Comparison of ENCODE assay signal across 8 mouse cellular contexts in genomic region chr19:53312336-53312871, GRCm38 (mm10). TPM values are rescaled to one million over a fixed set of nuclear protein-coding genes. Genes with fewer than 3 reads are reported as not detected.
DNase-seq lines count a peak whose midpoint lies in the region; ATAC-seq and TF ChIP-seq lines count a peak whose summit lies in the region.

No protein-coding gene starts in this region.

- no peaks in the 10 kb centered on the region for H3K36me3 ChIP-seq in hindbrain, postnatal 0 days (ENCODE audit: insufficient read depth, low read length)

- H3K4me3 ChIP-seq in hindbrain, postnatal 0 days (ENCODE audit: low read length) = peak overlapping the region; percentile 93

- ATAC-seq in hindbrain, postnatal 0 days = peak; percentile 14
- peak; percentile 4; the same call in 1 of the 2 replicates for ATAC-seq in megakaryocyte-erythroid progenitor cell, adult 5-6 weeks (replicated peaks; ENCODE audit: low FRiP score, low TSS enrichment, poor library complexity, severe bottlenecking)

- H3K9ac ChIP-seq in hindbrain, postnatal 0 days (replicated peaks; ENCODE audit: low read length) = peak overlapping the region; percentile 85

- peak; percentile 67 for DNase-seq in embryo, embryonic 10 days (ENCODE audit: low spot score)
- no peak for DNase-seq in embryo, embryonic 9.5 days (ENCODE audit: extremely low spot score)
- DNase-seq in cerebellum, adult 9-11 months = peak; percentile 77
- DNase-seq in gastrocnemius, adult 18-20 months (ENCODE audit: low spot score) = peak; percentile 55
- DNase-seq in hindbrain, postnatal 0 days (ENCODE audit: low spot score) = peak; percentile 71
- peak; percentile 54 to 70 for DNase-seq in left cerebral cortex, postnatal 25 days (ENCODE audit: low spot score in 2 of 2)
- peak; percentile 50 for DNase-seq in right cerebral cortex, postnatal 4 days

- peaks cover 9% of the 10 kb centered on the region for H3K4me1 ChIP-seq in hindbrain, postnatal 0 days (ENCODE audit: insufficient read depth, low read length)

- peak overlapping the region; percentile 99 for H3K27ac ChIP-seq in hindbrain, postnatal 0 days

- H3K27me3 ChIP-seq in hindbrain, postnatal 0 days (ENCODE audit: insufficient read depth, low read length) = no peaks in the 10 kb centered on the region

- 0% methylated on average over 24 of the region's 26 CpGs for WGBS in hindbrain, postnatal 0 days

- no peaks in the 10 kb centered on the region for H3K9me3 ChIP-seq in hindbrain, postnatal 0 days (ENCODE audit: low read length)

- TF ChIP-seq CTCF in hindbrain, postnatal 0 days (IDR thresholded peaks at IDR 0.05; ENCODE audit: low read depth) = no peak

- intact Hi-C loops in left cerebral cortex, postnatal 25 days (cut with DNase I) = loop anchor here (1.0 to 2.0 kb wide), 2 partner anchors 53 to 304 kb away; no protein-coding TSS in a partner anchor

- peak overlapping the region; percentile 94 for H3K4me2 ChIP-seq in hindbrain, postnatal 0 days (ENCODE audit: low read depth, low read length)

RNA-seq across cellular contexts. Expression of gene Mxi1, which starts 2.1 kb away (rescaled TPM):
- total RNA-seq in gastrocnemius, adult 18-20 months (2021) = 10 to 100 TPM; 53.1 to 55.9 TPM
- 41.9 and 44.5 TPM in 2 replicates for total RNA-seq in hindbrain, postnatal 0 days (2014; rRNA removed)
- polyA plus RNA-seq in hindbrain, postnatal 0 days (2015; fragmentation: Nextera tagmentation; extraction: Ambion mirVana) = 47.7 and 51.5 TPM in 2 replicates
- 10 to 100 TPM; 84.1 to 84.2 TPM for total RNA-seq in left cerebral cortex, postnatal 25 days (2021)
- total RNA-seq in megakaryocyte-erythroid progenitor cell, adult 5-6 weeks (2014; fragmentation: Nextera tagmentation) = 21.1 and 25.3 TPM in 2 replicates
- 82.7 and 86.4 TPM in 2 replicates for total RNA-seq in megakaryocyte-erythroid progenitor cell, adult 5-6 weeks (2017)

RNA-seq across cellular contexts. Expression of gene Gm10197, which starts 59.2 kb away (rescaled TPM):
- total RNA-seq in gastrocnemius, adult 18-20 months (2021) = not detected
- not detected in 2 replicates for total RNA-seq in hindbrain, postnatal 0 days (2014; rRNA removed)
- polyA plus RNA-seq in hindbrain, postnatal 0 days (2015; fragmentation: Nextera tagmentation; extraction: Ambion mirVana) = not detected in 2 replicates
- total RNA-seq in left cerebral cortex, postnatal 25 days (2021) = not detected
- not detected in 2 replicates for total RNA-seq in megakaryocyte-erythroid progenitor cell, adult 5-6 weeks (2014; fragmentation: Nextera tagmentation)
- not detected in 2 replicates for total RNA-seq in megakaryocyte-erythroid progenitor cell, adult 5-6 weeks (2017)
